Mouse (Mus musculus) embryonic fibroblast, embryonic 13.5 days (primary cell): Measurements from ENCODE around the gene D3Ertd254e.

Source experiments
- CTCF ChIP-seq: IDR thresholded peaks from 2 replicates; pipeline ENCODE4 v1.5.1; 2011; ENCODE audit warnings: mild to moderate bottlenecking, control low read depth, low read length, moderate library complexity, borderline replicate concordance; ENCODE audit not compliant: insufficient read depth
- POLR2A ChIP-seq: IDR thresholded peaks from 2 replicates; pipeline ENCODE4 v1.6.1; 2011; ENCODE audit warnings: low read depth, mild to moderate bottlenecking, control low read depth, low read length, moderate library complexity

- TF ChIP-seq POLR2A: no peak
- no peak for TF ChIP-seq CTCF
These were observed 4.5 kb downstream of the D3Ertd254e start for GRCm38 (mm10) chr3:36155268-36155667.
